Mouse (Mus musculus) embryonic facial prominence, embryonic 11.5 days (tissue): Measurements from ENCODE around the gene Igsf9. TPM values are rescaled to one million over a fixed set of nuclear protein-coding genes. Genes with fewer than 3 reads are reported as not detected.

Experiments
- ATAC-seq: fragments of 200-750 bp; cut with Nextera tagmentation; replicated peaks from 2 replicates; pipeline ENCODE4 v1.8.0; 2017; ENCODE audit warnings: low read depth; ENCODE audit not compliant: insufficient number of reproducible peaks, low FRiP score, low TSS enrichment
- DNase-seq: peaks from one replicate; pipeline ENCODE4 v3.0.0-alpha.2; 2015; ENCODE audit warnings: low spot score
- H3K27ac ChIP-seq: fragments of 300-500 bp; sonication (generic); replicated peaks from 2 replicates; pipeline ENCODE4 v1.5.1; 2014; ENCODE audit warnings: mild to moderate bottlenecking, low read depth, low read length, control low read depth
- H3K27me3 ChIP-seq: fragments of 300-500 bp; sonication (generic); 2 replicates; pipeline ENCODE4 v1.6.1; 2014; ENCODE audit warnings: mild to moderate bottlenecking, low read length, moderate library complexity, mixed read lengths; ENCODE audit not compliant: control insufficient read depth, insufficient read depth
- H3K36me3 ChIP-seq: fragments of 300-500 bp; sonication (generic); replicated peaks from 2 replicates; pipeline ENCODE4 v1.6.1; 2014; ENCODE audit warnings: low read depth, mild to moderate bottlenecking, low read length, moderate library complexity, mixed read lengths; ENCODE audit not compliant: control insufficient read depth, insufficient read depth
- H3K4me1 ChIP-seq: fragments of 300-500 bp; sonication (generic); 2 replicates; pipeline ENCODE4 v1.6.1; 2014; ENCODE audit warnings: low read length, mixed read lengths; ENCODE audit not compliant: control insufficient read depth, insufficient read depth
- H3K4me2 ChIP-seq: fragments of 300-500 bp; sonication (generic); 2 replicates; pipeline ENCODE4 v1.6.1; 2014; ENCODE audit warnings: low read depth, mild to moderate bottlenecking, control low read depth, low read length, moderate library complexity
- H3K4me3 ChIP-seq: fragments of 300-500 bp; sonication (generic); 2 replicates; pipeline ENCODE4 v1.5.1; 2014; ENCODE audit warnings: low read depth, low read length, control low read depth
- H3K9ac ChIP-seq: fragments of 300-500 bp; sonication (generic); replicated peaks from 2 replicates; pipeline ENCODE4 v1.6.1; 2014; ENCODE audit warnings: mild to moderate bottlenecking, control low read depth, low read length
- H3K9me3 ChIP-seq: fragments of 300-500 bp; sonication (generic); replicated peaks from 2 replicates; pipeline ENCODE4 v1.6.1; 2016; ENCODE audit warnings: mild to moderate bottlenecking, low read length, inconsistent platforms, mixed read lengths; ENCODE audit not compliant: control insufficient read depth
- WGBS: fragments of 180-500 bp; shearing (Covaris S2); extraction: QIAGEN DNeasy Blood & Tissue Kit; methylation state at CpG from one replicate; pipeline ENCODE4 v1.1.7; 2014; 5-methylcytosine and 5-hydroxymethylcytosine counted together
- polyA plus RNA-seq: library from polyadenylated mRNA; unstranded; fragments of >200 nt; fragmentation: Nextera tagmentation; extraction: Ambion mirVana; gene quantifications from 2 replicates; pipeline ENCODE4 v1.2.1, GENCODE M21; 2014

The Igsf9 gene
- 36.8 and 46.6 TPM in 2 replicates for polyA plus RNA-seq

GRCm38 (mm10) chr1:172481540-172482280 lies at the start of gene Igsf9:
Igsf9 (plus strand) TSS chr1:172481788.
- peaks cover 17% of the 10 kb centered on the region for H3K4me1 ChIP-seq
- peak; percentile 98 for DNase-seq
- no peaks in the 10 kb centered on the region for H3K27me3 ChIP-seq
- peak within 1 kb of the TSS; percentile 59; the same call in 1 of the 2 replicates for H3K27ac ChIP-seq
- ATAC-seq: peak; percentile 95
- no peaks in the 10 kb centered on the region for H3K36me3 ChIP-seq
- peak within 1 kb of the TSS; percentile 75 for H3K4me2 ChIP-seq
- peak within 1 kb of the TSS; percentile 76 for H3K4me3 ChIP-seq
- H3K9ac ChIP-seq: peak within 1 kb of the TSS; percentile 75
- under 1% methylated on average over 36 of the region's 38 CpGs for WGBS
- H3K9me3 ChIP-seq: no peaks in the 10 kb centered on the region

GRCm38 (mm10) chr1:172431836-172432586 lies 49.6 kb upstream of the Igsf9 start:
- H3K4me3 ChIP-seq: no peak overlapping the region
- no peaks in the 10 kb centered on the region for H3K36me3 ChIP-seq
- H3K4me2 ChIP-seq: no peak overlapping the region
- H3K4me1 ChIP-seq: no peaks in the 10 kb centered on the region
- 49% methylated on average over 4 of the region's 4 CpGs for WGBS
- ATAC-seq (no peak), DNase-seq (no peak)
- no peaks in the 10 kb centered on the region for H3K27me3 ChIP-seq
- H3K9me3 ChIP-seq: no peaks in the 10 kb centered on the region
- H3K27ac ChIP-seq: no peak overlapping the region
- no peak overlapping the region for H3K9ac ChIP-seq

GRCm38 (mm10) chr1:172432587-172432955 lies 49.0 kb upstream of the Igsf9 start:
- Histone ChIP-seq H3K36me3 (no peaks in the 10 kb centered on the region), H3K4me3 (no peak overlapping the region), H3K4me2 (no peak overlapping the region), H3K9ac (no peak overlapping the region), H3K27ac (no peak overlapping the region), H3K27me3 (no peaks in the 10 kb centered on the region), H3K4me1 (no peaks in the 10 kb centered on the region), H3K9me3 (no peaks in the 10 kb centered on the region)
- ATAC-seq: no peak
- 88% methylated on average over 3 of the region's 3 CpGs for WGBS
- no peak for DNase-seq

GRCm38 (mm10) chr1:172433012-172433850 lies 48.4 kb upstream of the Igsf9 start:
- Histone ChIP-seq H3K27ac (no peak overlapping the region), H3K4me2 (no peak overlapping the region), H3K27me3 (no peaks in the 10 kb centered on the region), H3K4me1 (no peaks in the 10 kb centered on the region), H3K4me3 (no peak overlapping the region), H3K9me3 (no peaks in the 10 kb centered on the region), H3K9ac (no peak overlapping the region), H3K36me3 (no peaks in the 10 kb centered on the region)
- ATAC-seq (no peak), DNase-seq (no peak)
- WGBS: 90% methylated on average over 20 of the region's 20 CpGs

- Histone ChIP-seq H3K4me3 (no peak overlapping the region), H3K27me3 (no peaks in the 10 kb centered on the region), H3K4me1 (no peaks in the 10 kb centered on the region), H3K27ac (no peak overlapping the region), H3K9ac (no peak overlapping the region), H3K36me3 (no peaks in the 10 kb centered on the region), H3K4me2 (no peak overlapping the region), H3K9me3 (no peaks in the 10 kb centered on the region)
- no peak for DNase-seq
- ATAC-seq: no peak
- 94% methylated on average over 4 of the region's 4 CpGs for WGBS
Measured at GRCm38 (mm10) chr1:172433851-172434165, 47.8 kb upstream of the Igsf9 start.

- Histone ChIP-seq H3K27ac (no peak overlapping the region), H3K4me2 (no peak overlapping the region), H3K9ac (no peak overlapping the region), H3K27me3 (no peaks in the 10 kb centered on the region), H3K9me3 (no peaks in the 10 kb centered on the region), H3K4me1 (no peaks in the 10 kb centered on the region), H3K4me3 (no peak overlapping the region), H3K36me3 (no peaks in the 10 kb centered on the region)
- DNase-seq: peak; percentile 27
- WGBS: 43% methylated on average over 6 of the region's 6 CpGs
- no peak for ATAC-seq
Measured at GRCm38 (mm10) chr1:172436785-172437184, 44.8 kb upstream of the Igsf9 start.

- no peaks in the 10 kb centered on the region for H3K27me3 ChIP-seq
- ATAC-seq: no peak
- H3K9me3 ChIP-seq: no peaks in the 10 kb centered on the region
- H3K4me3 ChIP-seq: no peak overlapping the region
- H3K9ac ChIP-seq: no peak overlapping the region
- no peak overlapping the region for H3K27ac ChIP-seq
- H3K36me3 ChIP-seq: no peaks in the 10 kb centered on the region
- 79% methylated on average over 2 of the region's 2 CpGs for WGBS
- H3K4me2 ChIP-seq: no peak overlapping the region
- DNase-seq: no peak
- no peaks in the 10 kb centered on the region for H3K4me1 ChIP-seq
Measured at GRCm38 (mm10) chr1:172438621-172439020, 43.0 kb upstream of the Igsf9 start.
